Comparison of ENCODE assay signal across 9 mouse cellular contexts in the genomic region with DNA sequence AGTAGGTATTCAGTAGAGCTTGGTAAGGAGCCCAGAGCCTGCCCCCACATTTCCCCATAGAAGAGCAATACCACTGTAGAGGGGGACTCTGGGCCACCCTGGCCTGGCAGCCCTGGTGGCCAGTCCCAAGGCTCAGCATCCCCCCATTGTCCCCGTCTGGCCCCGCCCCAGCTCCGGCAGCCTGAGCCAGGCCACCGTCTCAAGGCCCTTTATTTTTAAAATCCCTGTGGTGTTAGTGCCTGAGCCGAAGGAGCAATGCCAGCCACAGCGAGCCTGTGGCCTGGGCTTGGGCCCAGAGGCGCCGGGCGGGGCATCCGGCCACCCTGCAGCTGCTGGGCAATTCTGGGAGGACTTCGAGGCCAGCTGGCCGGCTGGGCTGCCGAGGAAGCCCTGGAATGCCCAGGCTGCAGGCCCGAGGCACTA. TPM values are rescaled to one million over a fixed set of nuclear protein-coding genes. Genes with fewer than 3 reads are reported as not detected.
DNase-seq lines count a peak whose midpoint lies in the region; ATAC-seq and TF ChIP-seq lines count a peak whose summit lies in the region.
"Had no signal": no experiment of that assay in that cellular context is flagged by ENCODE, and none has a peak within 500 bp of the region (broad histone marks: within the 10 kb centered on the region; RNA-seq: fewer than 3 reads in every experiment).

No protein-coding gene starts in this region.

- DNase-seq in cerebellum, adult 8-10 months = peak; percentile 42
- peak; percentile 60 to 74 for DNase-seq in frontal cortex, adult 2 months (ENCODE audit: extremely low spot score in 1 of 2, low spot score in 1 of 2)
- peak; percentile 86 for DNase-seq in heart, postnatal 4 days
- DNase-seq in layer of hippocampus, adult 8-10 months (ENCODE audit: low spot score in 2 of 2) = peak; percentile 78 to 79
- DNase-seq in lung, embryonic 14.5 days = peak; percentile 85
- peak; percentile 87 to 89 for DNase-seq in right cerebral cortex, postnatal 10 days (ENCODE audit: low spot score in 2 of 2)
- DNase-seq in thymus, adult 2 months = no peak

- peak overlapping the region; percentile 51 for H3K4me2 ChIP-seq in lung, embryonic 14.5 days

- peak overlapping the region; percentile 34; the same call in 1 of the 2 replicates for H3K9ac ChIP-seq in lung, embryonic 14.5 days

- no peak for TF ChIP-seq CTCF in E14TG2a.4 (conservative IDR thresholded peaks at IDR 0.05; ENCODE audit: low read length)
- TF ChIP-seq CTCF in lung, embryonic 14.5 days (IDR thresholded peaks at IDR 0.05; ENCODE audit: low read depth) = no peak
- no peak for TF ChIP-seq CTCF in thymus, adult 2 months (IDR thresholded peaks at IDR 0.05; ENCODE audit: borderline replicate concordance, control insufficient read depth, extremely low read depth, insufficient read depth, low read length, poor library complexity)

- H3K27ac ChIP-seq in lung, embryonic 14.5 days (ENCODE audit: low read depth) = peak overlapping the region; percentile 97
- no peak overlapping the region for H3K27ac ChIP-seq in thymus, adult 2 months (ENCODE audit: control insufficient read depth, insufficient read depth, low read length)

- peaks cover 20% of the 10 kb centered on the region for H3K27me3 ChIP-seq in E14TG2a.4 (ENCODE audit: insufficient read depth, low read length)
- no peaks in the 10 kb centered on the region for H3K27me3 ChIP-seq in lung, embryonic 14.5 days (ENCODE audit: insufficient read depth, low read length)
- H3K27me3 ChIP-seq in thymus, adult 2 months (ENCODE audit: control insufficient read depth, insufficient read depth, low read length) = no peaks in the 10 kb centered on the region

- TF ChIP-seq POLR2A in thymus, adult 2 months (IDR thresholded peaks at IDR 0.05; ENCODE audit: control insufficient read depth, extremely low read depth, insufficient read depth, low read length, poor library complexity) = no peak

- H3K36me3 ChIP-seq in E14TG2a.4 (ENCODE audit: insufficient read depth, low read length) = no peaks in the 10 kb centered on the region
- H3K36me3 ChIP-seq in lung, embryonic 14.5 days (ENCODE audit: insufficient read depth) = no peaks in the 10 kb centered on the region
- H3K36me3 ChIP-seq in thymus, adult 2 months (ENCODE audit: control insufficient read depth, insufficient read depth, low read length) = no peaks in the 10 kb centered on the region

- WGBS in lung, embryonic 14.5 days = 18% methylated on average over 14 of the region's 14 CpGs
- 94% methylated on average over 14 of the region's 14 CpGs for WGBS in thymus, adult 2 months

- ATAC-seq in lung, embryonic 14.5 days (ENCODE audit: insufficient read depth) = peak; percentile 74

- 0 out of 2 replicates have a peak overlapping the region, but pooled peaks have one; percentile 26 for H3K4me3 ChIP-seq in E14TG2a.4 (replicated peaks; ENCODE audit: low read length)
- peak overlapping the region; percentile 4; the same call in 1 of the 2 replicates for H3K4me3 ChIP-seq in lung, embryonic 14.5 days (ENCODE audit: low read depth, low read length)
- no peak overlapping the region for H3K4me3 ChIP-seq in thymus, adult 2 months (ENCODE audit: control insufficient read depth, insufficient read depth, low read length)

- peaks cover 62% of the 10 kb centered on the region for H3K4me1 ChIP-seq in E14TG2a.4 (replicated peaks; ENCODE audit: low read depth, low read length)
- H3K4me1 ChIP-seq in lung, embryonic 14.5 days (ENCODE audit: insufficient read depth) = peaks cover 52% of the 10 kb centered on the region
- H3K4me1 ChIP-seq in thymus, adult 2 months (replicated peaks; ENCODE audit: control insufficient read depth, insufficient read depth, low read length) = peaks cover 22% of the 10 kb centered on the region

- no peaks in the 10 kb centered on the region for H3K9me3 ChIP-seq in E14TG2a.4 (ENCODE audit: low read length)
- no peaks in the 10 kb centered on the region for H3K9me3 ChIP-seq in lung, embryonic 14.5 days (ENCODE audit: low read depth, low read length)

RNA-seq across cellular contexts. Expression of gene Cdc42ep1, which starts 9.7 kb away (rescaled TPM):
- 18.5 and 20.1 TPM in 2 replicates for polyA plus RNA-seq in frontal cortex, adult 2 months (2012; rRNA removed)
- total RNA-seq in heart, postnatal 4 days (2021) = 10 to 100 TPM; 55.3 to 59.9 TPM
- total RNA-seq in layer of hippocampus, adult 8-10 months (2022) = 10 to 100 TPM; 14.5 to 18.7 (median 16.2) TPM
- polyA plus RNA-seq in lung, embryonic 14.5 days (2014; fragmentation: Nextera tagmentation; extraction: Ambion mirVana) = 93.2 and 101 TPM in 2 replicates
- 8.1 and 12.5 TPM in 2 replicates for polyA plus RNA-seq in thymus, adult 2 months (2012; rRNA removed)

RNA-seq across cellular contexts. Expression of gene Lgals2, which starts 22.6 kb away (rescaled TPM):
- 0.74 and 2.0 TPM in 2 replicates for polyA plus RNA-seq in frontal cortex, adult 2 months (2012; rRNA removed)
- not detected for total RNA-seq in heart, postnatal 4 days (2021)
- total RNA-seq in layer of hippocampus, adult 8-10 months (2022) = not detected
- 0.34 TPM in 1 of 2 replicates, not detected in the other for polyA plus RNA-seq in lung, embryonic 14.5 days (2014; fragmentation: Nextera tagmentation; extraction: Ambion mirVana)
- polyA plus RNA-seq in thymus, adult 2 months (2012; rRNA removed) = 2.9 and 4.8 TPM in 2 replicates
- total RNA-seq: MEL had no signal

RNA-seq across cellular contexts. Expression of gene Card10, which starts 29.9 kb away (rescaled TPM):
- polyA plus RNA-seq in frontal cortex, adult 2 months (2012; rRNA removed) = 11.2 and 12.0 TPM in 2 replicates
- 10 to 100 TPM; 15.9 to 18.8 TPM for total RNA-seq in heart, postnatal 4 days (2021)
- 1 to 10 TPM; 6.6 to 8.2 (median 6.9) TPM for total RNA-seq in layer of hippocampus, adult 8-10 months (2022)
- 7.8 and 8.5 TPM in 2 replicates for polyA plus RNA-seq in lung, embryonic 14.5 days (2014; fragmentation: Nextera tagmentation; extraction: Ambion mirVana)
- 12.6 and 13.0 TPM in 2 replicates for polyA plus RNA-seq in thymus, adult 2 months (2012; rRNA removed)
- total RNA-seq: MEL had no signal

RNA-seq across cellular contexts. Expression of gene Gga1, which starts 44.3 kb away (rescaled TPM):
- polyA plus RNA-seq in frontal cortex, adult 2 months (2012; rRNA removed) = 69.5 and 70.8 TPM in 2 replicates
- total RNA-seq in heart, postnatal 4 days (2021) = 10 to 100 TPM; 47.1 to 47.6 TPM
- 10 to 100 TPM; 59.2 to 63.9 (median 62.6) TPM for total RNA-seq in layer of hippocampus, adult 8-10 months (2022)
- 50.9 and 57.0 TPM in 2 replicates for polyA plus RNA-seq in lung, embryonic 14.5 days (2014; fragmentation: Nextera tagmentation; extraction: Ambion mirVana)
- 137 and 155 TPM in 2 replicates for polyA plus RNA-seq in thymus, adult 2 months (2012; rRNA removed)

RNA-seq across cellular contexts. Expression of gene Mfng, which starts 59.4 kb away (rescaled TPM):
- polyA plus RNA-seq in frontal cortex, adult 2 months (2012; rRNA removed) = 7.0 and 7.2 TPM in 2 replicates
- 10 to 100 TPM; 17.6 to 18.1 TPM for total RNA-seq in heart, postnatal 4 days (2021)
- total RNA-seq in layer of hippocampus, adult 8-10 months (2022) = 10 to 100 TPM in 1 of 4 experiments, 1 to 10 TPM in 3; 6.5 to 11.2 (median 8.1) TPM
- 28.7 and 34.3 TPM in 2 replicates for polyA plus RNA-seq in lung, embryonic 14.5 days (2014; fragmentation: Nextera tagmentation; extraction: Ambion mirVana)
- polyA plus RNA-seq in thymus, adult 2 months (2012; rRNA removed) = 97.5 and 110 TPM in 2 replicates
